Mouse (Mus musculus) liver, adult 2 months (tissue): ENCODE measurements around the gene Creb5. TPM values are rescaled to one million over a fixed set of nuclear protein-coding genes. Genes with fewer than 3 reads are reported as not detected.
A peak's percentile ranks its signal among the peaks of the same experiment; 100 is the strongest.

Experiments used
- DNase-seq: peaks from one replicate; pipeline ENCODE4 v3.0.0-alpha.2; 2011; ENCODE audit warnings: low read depth, low spot score; ENCODE audit errors: extremely low read depth
- H3K27ac ChIP-seq: fragments of 200-500 bp; replicated peaks from 2 replicates; pipeline ENCODE4 v1.5.1; 2012; ENCODE audit warnings: low read depth, mild to moderate bottlenecking, control low read depth, inconsistent platforms, low read length; ENCODE audit not compliant: insufficient read depth
- H3K27me3 ChIP-seq: fragments of 200-500 bp; 2 replicates; pipeline ENCODE4 v1.6.1; 2012; ENCODE audit warnings: mild to moderate bottlenecking, moderate library complexity, low read length, inconsistent platforms; ENCODE audit not compliant: control insufficient read depth, insufficient read depth
- H3K36me3 ChIP-seq: fragments of 200-500 bp; 2 replicates; pipeline ENCODE4 v1.6.1; 2012; ENCODE audit warnings: low read length, inconsistent platforms; ENCODE audit not compliant: control insufficient read depth, insufficient read depth
- H3K4me1 ChIP-seq: fragments of 200-500 bp; 2 replicates; pipeline ENCODE4 v1.6.1; 2011; ENCODE audit warnings: low read length; ENCODE audit not compliant: control insufficient read depth, insufficient read depth
- H3K4me3 ChIP-seq: fragments of 200-500 bp; 2 replicates; pipeline ENCODE4 v1.5.1; 2011; ENCODE audit warnings: low read depth, mild to moderate bottlenecking, control low read depth, low read length, moderate library complexity; ENCODE audit not compliant: insufficient read depth
- H3K79me2 ChIP-seq: fragments of 200-500 bp; 2 replicates; pipeline ENCODE4 v1.6.1; 2012; ENCODE audit warnings: inconsistent platforms, mild to moderate bottlenecking, low read length, moderate library complexity; ENCODE audit not compliant: control insufficient read depth, insufficient read depth
- H3K9ac ChIP-seq: fragments of 200-500 bp; 2 replicates; pipeline ENCODE4 v1.6.1; 2012; ENCODE audit warnings: low read depth, mild to moderate bottlenecking, control low read depth, inconsistent platforms, low read length
- CTCF ChIP-seq: fragments of 200-500 bp; IDR thresholded peaks from 2 replicates; pipeline ENCODE4 v1.5.1; 2011; ENCODE audit warnings: low read depth, low read length, control low read depth
- POLR2A ChIP-seq: fragments of 200-500 bp; IDR thresholded peaks from 2 replicates; pipeline ENCODE4 v1.6.1; 2011; ENCODE audit warnings: low read length, control low read depth; ENCODE audit not compliant: insufficient read depth; ENCODE audit errors: extremely low read depth
- WGBS: fragments of 180-500 bp; shearing (Covaris S2); methylation state at CpG from one replicate; pipeline ENCODE4 v1.1.7; 2018; 5-methylcytosine and 5-hydroxymethylcytosine counted together
- polyA plus RNA-seq: library from polyadenylated mRNA; depleted of rRNA; stranded (reverse); fragments of >200 nt; gene quantifications from 2 replicates; pipeline ENCODE4 v1.2.3, GENCODE M21; 2012
- total RNA-seq: library from RNA; depleted of rRNA; stranded (reverse); fragments of >200 nt; gene quantifications from 2 replicates; pipeline ENCODE4 v1.2.3, GENCODE M21; 2014

The Creb5 gene
- total and polyA plus RNA-seq, 2 experiments = 0.02 to 0.18 TPM

GRCm38 (mm10) chr6:53571571-53572122, 284.6 kb downstream of the Creb5 start:
- peaks cover 6% of the 10 kb centered on the region; the same call in 1 of the 2 replicates for H3K27me3 ChIP-seq
- no peaks in the 10 kb centered on the region for H3K4me1 ChIP-seq
- H3K9ac ChIP-seq = no peak overlapping the region
- H3K4me3 ChIP-seq = no peak overlapping the region
- no peak overlapping the region for H3K27ac ChIP-seq
- no peak for TF ChIP-seq POLR2A
- no peak for TF ChIP-seq CTCF
- no peaks in the 10 kb centered on the region for H3K36me3 ChIP-seq
- WGBS = 87% methylated on average over 4 of the region's 4 CpGs
- DNase-seq = peak; percentile 11
- no peaks in the 10 kb centered on the region for H3K79me2 ChIP-seq

DNA sequence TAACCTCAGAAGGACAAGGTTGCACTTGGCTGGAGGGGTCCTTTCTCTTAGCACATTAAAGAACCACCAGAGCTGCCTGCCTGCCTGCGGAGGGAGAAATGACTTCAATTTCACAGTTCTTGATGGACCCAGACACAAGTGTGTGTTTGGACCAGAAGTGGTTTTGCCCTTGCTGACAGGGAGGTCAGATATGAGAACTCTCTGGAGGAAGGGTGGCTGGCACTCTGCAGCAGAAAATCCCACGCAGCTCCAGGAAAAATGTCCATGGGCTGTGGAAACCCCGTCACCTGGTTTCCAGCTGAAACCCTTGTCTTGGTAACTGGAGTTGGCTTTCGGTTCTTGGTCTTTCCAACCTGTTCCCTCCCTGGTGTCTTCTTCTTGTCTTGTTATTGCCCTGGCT, 285.4 kb downstream of the Creb5 start:
- no peaks in the 10 kb centered on the region for H3K36me3 ChIP-seq
- no peak for DNase-seq
- TF ChIP-seq POLR2A = no peak
- WGBS = 80% methylated on average over 4 of the region's 4 CpGs
- H3K79me2 ChIP-seq = no peaks in the 10 kb centered on the region
- peaks cover 6% of the 10 kb centered on the region; the same call in 1 of the 2 replicates for H3K27me3 ChIP-seq
- no peaks in the 10 kb centered on the region for H3K4me1 ChIP-seq
- no peak overlapping the region for H3K4me3 ChIP-seq
- no peak overlapping the region for H3K27ac ChIP-seq
- no peak overlapping the region for H3K9ac ChIP-seq

- peak; percentile 76 for DNase-seq
- 10% methylated on average over 16 of the region's 16 CpGs for WGBS
- H3K36me3 ChIP-seq = no peaks in the 10 kb centered on the region
- TF ChIP-seq CTCF (no peak), POLR2A (no peak)
- peaks cover 6% of the 10 kb centered on the region; the same call in 1 of the 2 replicates for H3K27me3 ChIP-seq
- no peak overlapping the region; the same call in 1 of the 2 replicates for H3K4me3 ChIP-seq
- H3K79me2 ChIP-seq = no peaks in the 10 kb centered on the region
- no peaks in the 10 kb centered on the region for H3K4me1 ChIP-seq
- H3K9ac ChIP-seq = no peak overlapping the region
- H3K27ac ChIP-seq = no peak overlapping the region
Observed at GRCm38 (mm10) chr6:53572979-53573710, 286.1 kb downstream of the Creb5 start.

GRCm38 (mm10) chr6:53573711-53574065, 286.6 kb downstream of the Creb5 start:
- Histone ChIP-seq H3K79me2 (no peaks in the 10 kb centered on the region), H3K4me3 (no peak overlapping the region), H3K36me3 (no peaks in the 10 kb centered on the region), H3K27ac (no peak overlapping the region), H3K27me3 (peaks cover 6% of the 10 kb centered on the region; the same call in 1 of the 2 replicates), H3K4me1 (no peaks in the 10 kb centered on the region), H3K9ac (no peak overlapping the region)
- TF ChIP-seq CTCF = no peak
- TF ChIP-seq POLR2A = no peak
- 7% methylated on average over 6 of the region's 6 CpGs for WGBS
- DNase-seq = no peak

- no peaks in the 10 kb centered on the region for H3K36me3 ChIP-seq
- H3K27me3 ChIP-seq = peaks cover 6% of the 10 kb centered on the region; the same call in 1 of the 2 replicates
- no peaks in the 10 kb centered on the region for H3K79me2 ChIP-seq
- TF ChIP-seq POLR2A = no peak
- TF ChIP-seq CTCF = no peak
- no peak for DNase-seq
- 74% methylated on average over 12 of the region's 12 CpGs for WGBS
- no peak overlapping the region for H3K4me3 ChIP-seq
- no peak overlapping the region for H3K27ac ChIP-seq
- H3K9ac ChIP-seq = no peak overlapping the region
- no peaks in the 10 kb centered on the region for H3K4me1 ChIP-seq
Observed at GRCm38 (mm10) chr6:53574097-53574496, 287.0 kb downstream of the Creb5 start.

GRCm38 (mm10) chr6:53575191-53575590, 288.1 kb downstream of the Creb5 start:
- Histone ChIP-seq H3K4me1 (no peaks in the 10 kb centered on the region), H3K4me3 (no peak overlapping the region), H3K27me3 (peaks cover 6% of the 10 kb centered on the region; the same call in 1 of the 2 replicates), H3K9ac (no peak overlapping the region), H3K36me3 (no peaks in the 10 kb centered on the region), H3K79me2 (no peaks in the 10 kb centered on the region), H3K27ac (no peak overlapping the region)
- TF ChIP-seq POLR2A (no peak), CTCF (no peak)
- WGBS = 89% methylated on average over 4 of the region's 4 CpGs
- no peak for DNase-seq
